Comparison of ENCODE assay signal across 8 mouse cellular contexts in the genomic region with DNA sequence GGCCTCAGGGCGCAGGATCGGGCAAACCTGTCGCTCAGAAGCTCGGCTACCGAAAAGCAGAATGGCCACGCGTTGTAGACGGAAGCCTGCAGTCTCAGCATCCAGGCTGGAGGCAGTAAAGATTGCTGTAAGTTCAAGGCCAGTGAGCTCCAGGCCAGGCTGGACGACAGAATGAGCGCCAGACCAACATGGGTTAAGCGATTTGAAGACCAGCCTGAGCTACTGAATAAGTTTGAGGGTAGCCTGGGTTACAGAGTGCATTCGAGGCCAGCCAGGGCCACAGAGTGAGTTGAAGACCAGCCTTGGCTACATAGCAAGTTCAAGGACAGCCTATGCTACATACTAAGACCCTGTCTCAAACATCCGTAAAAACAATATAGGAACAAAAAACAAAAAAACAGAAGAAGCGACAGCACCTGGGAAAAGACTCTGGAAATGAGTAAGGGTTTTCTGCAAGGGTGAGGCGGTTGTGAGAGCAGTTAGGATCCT. TPM values are rescaled to one million over a fixed set of nuclear protein-coding genes. Genes with fewer than 3 reads are reported as not detected.
DNase-seq lines count a peak whose midpoint lies in the region; ATAC-seq and TF ChIP-seq lines count a peak whose summit lies in the region.

No protein-coding gene starts in this region.

- TF ChIP-seq CTCF in liver, adult 2 months (IDR thresholded peaks at IDR 0.05; ENCODE audit: low read depth, low read length): no peak

- peak overlapping the region; percentile 76 for H3K9ac ChIP-seq in liver, adult 2 months (ENCODE audit: low read depth, low read length)
- peak overlapping the region; percentile 87 for H3K9ac ChIP-seq in embryonic facial prominence, embryonic 14.5 days (ENCODE audit: low read depth, low read length)
- peak overlapping the region; percentile 70 for H3K9ac ChIP-seq in intestine, embryonic 15.5 days
- H3K9ac ChIP-seq in neural tube, embryonic 12.5 days: peak overlapping the region; percentile 71

- peaks cover 10% of the 10 kb centered on the region; the same call in 1 of the 2 replicates for H3K36me3 ChIP-seq in liver, adult 2 months (ENCODE audit: control insufficient read depth, insufficient read depth, low read length)
- peaks cover 66% of the 10 kb centered on the region for H3K36me3 ChIP-seq in embryonic facial prominence, embryonic 14.5 days (ENCODE audit: control insufficient read depth, insufficient read depth, low read length)
- H3K36me3 ChIP-seq in intestine, embryonic 15.5 days: peaks cover 35% of the 10 kb centered on the region
- H3K36me3 ChIP-seq in neural tube, embryonic 12.5 days: peaks cover 65% of the 10 kb centered on the region

- no peaks in the 10 kb centered on the region for H3K27me3 ChIP-seq in liver, adult 2 months (ENCODE audit: control insufficient read depth, insufficient read depth, low read length)
- no peaks in the 10 kb centered on the region for H3K27me3 ChIP-seq in embryonic facial prominence, embryonic 14.5 days (replicated peaks; ENCODE audit: control insufficient read depth, insufficient read depth, low read length)
- H3K27me3 ChIP-seq in intestine, embryonic 15.5 days (replicated peaks): no peaks in the 10 kb centered on the region
- no peaks in the 10 kb centered on the region for H3K27me3 ChIP-seq in neural tube, embryonic 12.5 days (replicated peaks)

- H3K4me1 ChIP-seq in liver, adult 2 months (ENCODE audit: control insufficient read depth, insufficient read depth, low read length): peaks cover 6% of the 10 kb centered on the region; the same call in 1 of the 2 replicates
- H3K4me1 ChIP-seq in embryonic facial prominence, embryonic 14.5 days (ENCODE audit: control insufficient read depth, insufficient read depth, low read length): peaks cover 11% of the 10 kb centered on the region
- H3K4me1 ChIP-seq in intestine, embryonic 15.5 days (replicated peaks): peaks cover 23% of the 10 kb centered on the region
- H3K4me1 ChIP-seq in neural tube, embryonic 12.5 days: peaks cover 31% of the 10 kb centered on the region

- peak overlapping the region; percentile 80 for H3K4me3 ChIP-seq in liver, adult 2 months (ENCODE audit: insufficient read depth, low read depth, low read length)
- peak overlapping the region; percentile 63 for H3K4me3 ChIP-seq in embryonic facial prominence, embryonic 14.5 days (ENCODE audit: low read depth, low read length)
- peak overlapping the region; percentile 52 for H3K4me3 ChIP-seq in intestine, embryonic 15.5 days (replicated peaks)
- peak overlapping the region; percentile 60 for H3K4me3 ChIP-seq in neural tube, embryonic 12.5 days

- H3K79me2 ChIP-seq in liver, adult 2 months (ENCODE audit: control insufficient read depth, insufficient read depth, low read length): 0 out of 2 replicates have a peak, but pooled peaks cover 3% of the 10 kb centered on the region

- DNase-seq in liver, adult 2 months (ENCODE audit: extremely low read depth, low read depth, low spot score): peak; percentile 55
- no peak for DNase-seq in liver
- no peak for DNase-seq in embryonic facial prominence, embryonic 14.5 days (ENCODE audit: low spot score)
- no peak for DNase-seq in spleen, adult 18-20 months
- DNase-seq in adrenal gland, postnatal 10 days: no peak

- no peaks in the 10 kb centered on the region for H3K9me3 ChIP-seq in embryonic facial prominence, embryonic 14.5 days (ENCODE audit: control insufficient read depth, low read length)
- H3K9me3 ChIP-seq in intestine, embryonic 15.5 days: no peaks in the 10 kb centered on the region
- H3K9me3 ChIP-seq in neural tube, embryonic 12.5 days: no peaks in the 10 kb centered on the region

- TF ChIP-seq POLR2A in liver, adult 2 months (IDR thresholded peaks at IDR 0.05; ENCODE audit: extremely low read depth, insufficient read depth, low read length): no peak

- ATAC-seq in embryonic facial prominence, embryonic 14.5 days (ENCODE audit: low read depth): 0 out of 2 replicates have a peak, but pooled peaks have one; percentile 0
- peak; percentile 23 for ATAC-seq in intestine, embryonic 15.5 days
- ATAC-seq in neural tube, embryonic 12.5 days (ENCODE audit: low FRiP score, low read depth): no peak; the same call in 1 of the 2 replicates
- ATAC-seq in inflammation-experienced regulatory T-cells, adult 6 months: no peak

- H3K27ac ChIP-seq in liver, adult 2 months (replicated peaks; ENCODE audit: insufficient read depth, low read depth, low read length): peak overlapping the region; percentile 83
- H3K27ac ChIP-seq in embryonic facial prominence, embryonic 14.5 days (replicated peaks; ENCODE audit: low read depth, low read length): peak overlapping the region; percentile 90
- peak overlapping the region; percentile 86 for H3K27ac ChIP-seq in intestine, embryonic 15.5 days
- H3K27ac ChIP-seq in neural tube, embryonic 12.5 days: peak overlapping the region; percentile 37; the same call in 1 of the 2 replicates

- WGBS in liver, adult 2 months: 2% methylated on average over 15 of the region's 15 CpGs
- WGBS in embryonic facial prominence, embryonic 14.5 days: 1% methylated on average over 15 of the region's 15 CpGs
- 2% methylated on average over 15 of the region's 15 CpGs for WGBS in intestine, embryonic 15.5 days
- WGBS in neural tube, embryonic 12.5 days: 5% methylated on average over 15 of the region's 15 CpGs

- H3K4me2 ChIP-seq in embryonic facial prominence, embryonic 14.5 days (ENCODE audit: low read depth, low read length): peak overlapping the region; percentile 95
- peak overlapping the region; percentile 84 for H3K4me2 ChIP-seq in intestine, embryonic 15.5 days (replicated peaks)
- H3K4me2 ChIP-seq in neural tube, embryonic 12.5 days (replicated peaks): peak overlapping the region; percentile 77

RNA-seq across cellular contexts. Expression of gene Bcl2l12, which starts 0.5 kb away (rescaled TPM):
- 4.2 and 5.6 TPM in 2 replicates for total RNA-seq in liver, adult 2 months (2014; rRNA removed)
- 13.3 and 14.5 TPM in 2 replicates for polyA plus RNA-seq in liver, adult 2 months (2012; rRNA removed)
- 43.2 and 48.6 TPM in 2 replicates for polyA plus RNA-seq in embryonic facial prominence, embryonic 14.5 days (2014; fragmentation: Nextera tagmentation; extraction: Ambion mirVana)
- polyA plus RNA-seq in intestine, embryonic 15.5 days (2015; fragmentation: Nextera tagmentation; extraction: Ambion mirVana): 37.3 and 43.6 TPM in 2 replicates
- polyA plus RNA-seq in neural tube, embryonic 12.5 days (2016; fragmentation: Nextera tagmentation; extraction: Ambion mirVana): 41.1 and 42.9 TPM in 2 replicates
- polyA plus RNA-seq in inflammation-experienced regulatory T-cells, adult 6 months (2017; shearing (Covaris generic)): 10 to 100 TPM; 21.0 to 29.3 (median 26.6) TPM
- 10 to 100 TPM; 15.8 to 16.2 TPM for total RNA-seq in adrenal gland, postnatal 10 days (2021)

RNA-seq across cellular contexts. Expression of gene Irf3, which starts 0.5 kb away (rescaled TPM):
- total RNA-seq in liver, adult 2 months (2014; rRNA removed): 58.5 and 59.0 TPM in 2 replicates
- 82.0 and 101 TPM in 2 replicates for polyA plus RNA-seq in liver, adult 2 months (2012; rRNA removed)
- polyA plus RNA-seq in embryonic facial prominence, embryonic 14.5 days (2014; fragmentation: Nextera tagmentation; extraction: Ambion mirVana): 77.7 and 84.6 TPM in 2 replicates
- polyA plus RNA-seq in intestine, embryonic 15.5 days (2015; fragmentation: Nextera tagmentation; extraction: Ambion mirVana): 89.9 and 99.6 TPM in 2 replicates
- 71.0 and 73.4 TPM in 2 replicates for polyA plus RNA-seq in neural tube, embryonic 12.5 days (2016; fragmentation: Nextera tagmentation; extraction: Ambion mirVana)
- polyA plus RNA-seq in inflammation-experienced regulatory T-cells, adult 6 months (2017; shearing (Covaris generic)): 100 to 1,000 TPM in 2 of 3 experiments, 10 to 100 TPM in 1; 83.6 to 119 (median 115) TPM
- 10 to 100 TPM; 80.3 to 89.6 TPM for total RNA-seq in adrenal gland, postnatal 10 days (2021)

RNA-seq across cellular contexts. Expression of gene Prmt1, which starts 11.6 kb away (rescaled TPM):
- total RNA-seq in liver, adult 2 months (2014; rRNA removed): 15.9 and 23.0 TPM in 2 replicates
- 26.0 and 36.1 TPM in 2 replicates for polyA plus RNA-seq in liver, adult 2 months (2012; rRNA removed)
- 173 and 178 TPM in 2 replicates for polyA plus RNA-seq in embryonic facial prominence, embryonic 14.5 days (2014; fragmentation: Nextera tagmentation; extraction: Ambion mirVana)
- polyA plus RNA-seq in intestine, embryonic 15.5 days (2015; fragmentation: Nextera tagmentation; extraction: Ambion mirVana): 449 and 456 TPM in 2 replicates
- 595 and 646 TPM in 2 replicates for polyA plus RNA-seq in neural tube, embryonic 12.5 days (2016; fragmentation: Nextera tagmentation; extraction: Ambion mirVana)
- 10 to 100 TPM; 37.3 to 84.6 (median 70.6) TPM for polyA plus RNA-seq in inflammation-experienced regulatory T-cells, adult 6 months (2017; shearing (Covaris generic))
- total RNA-seq in adrenal gland, postnatal 10 days (2021): 100 to 1,000 TPM; 254 to 258 TPM

RNA-seq across cellular contexts. Expression of gene Scaf1, which starts 18.2 kb away (rescaled TPM):
- total RNA-seq in liver, adult 2 months (2014; rRNA removed): 4.4 and 9.7 TPM in 2 replicates
- 25.7 and 31.8 TPM in 2 replicates for polyA plus RNA-seq in liver, adult 2 months (2012; rRNA removed)
- polyA plus RNA-seq in embryonic facial prominence, embryonic 14.5 days (2014; fragmentation: Nextera tagmentation; extraction: Ambion mirVana): 43.7 and 47.5 TPM in 2 replicates
- polyA plus RNA-seq in intestine, embryonic 15.5 days (2015; fragmentation: Nextera tagmentation; extraction: Ambion mirVana): 32.0 and 33.6 TPM in 2 replicates
- 47.2 and 47.3 TPM in 2 replicates for polyA plus RNA-seq in neural tube, embryonic 12.5 days (2016; fragmentation: Nextera tagmentation; extraction: Ambion mirVana)
- 1 to 10 TPM; 7.4 to 8.9 (median 8.7) TPM for polyA plus RNA-seq in inflammation-experienced regulatory T-cells, adult 6 months (2017; shearing (Covaris generic))
- 10 to 100 TPM; 69.6 to 81.1 TPM for total RNA-seq in adrenal gland, postnatal 10 days (2021)

RNA-seq across cellular contexts. Expression of gene Rras, which starts 19.8 kb away (rescaled TPM):
- 8.9 and 13.9 TPM in 2 replicates for total RNA-seq in liver, adult 2 months (2014; rRNA removed)
- polyA plus RNA-seq in liver, adult 2 months (2012; rRNA removed): 53.4 and 54.9 TPM in 2 replicates
- 50.5 and 52.3 TPM in 2 replicates for polyA plus RNA-seq in embryonic facial prominence, embryonic 14.5 days (2014; fragmentation: Nextera tagmentation; extraction: Ambion mirVana)
- polyA plus RNA-seq in intestine, embryonic 15.5 days (2015; fragmentation: Nextera tagmentation; extraction: Ambion mirVana): 57.6 and 61.0 TPM in 2 replicates
- 16.8 and 18.4 TPM in 2 replicates for polyA plus RNA-seq in neural tube, embryonic 12.5 days (2016; fragmentation: Nextera tagmentation; extraction: Ambion mirVana)
- 1 to 10 TPM; 3.2 to 6.5 (median 5.1) TPM for polyA plus RNA-seq in inflammation-experienced regulatory T-cells, adult 6 months (2017; shearing (Covaris generic))
- total RNA-seq in adrenal gland, postnatal 10 days (2021): 10 to 100 TPM; 57.6 to 60.2 TPM

Comparison
In these comparisons a context has a peak if more than half of its experiments do, and no peak if none do; other contexts are left out.
1. H3K27ac ChIP-seq: peak in every context shown above with its lines; median percentile 90 in embryonic facial prominence, embryonic 14.5 days; 86 in intestine, embryonic 15.5 days; 83 in liver, adult 2 months; 37 in neural tube, embryonic 12.5 days.
2. ATAC-seq: peak in embryonic facial prominence, embryonic 14.5 days (single experiment) and intestine, embryonic 15.5 days (single experiment); none in neural tube, embryonic 12.5 days (single experiment) and inflammation-experienced regulatory T-cells, adult 6 months (single experiment).
3. Peak in every context shown above with its lines, with median percentiles within 50 percentile points of each other: H3K4me3 ChIP-seq, H3K9ac ChIP-seq and H3K4me2 ChIP-seq.